Mouse (Mus musculus): ENCODE measurements around the gene Pnp2. TPM values are rescaled to one million over a fixed set of nuclear protein-coding genes. Genes with fewer than 3 reads are reported as not detected.
A peak's percentile ranks its signal among the peaks of the same experiment; 100 is the strongest.
"Not testable (repeated sequence)": the region's sequence is repeated elsewhere in the genome, so short reads cannot be mapped to it uniquely, and the experiment has no call there.

Gene Pnp2
- 1.9 to 3.0 TPM (median 1.9 TPM) in 3 replicates for total RNA-seq (2017)

- peak; percentile 79 for ATAC-seq (replicated peaks; ENCODE audit: insufficient number of reproducible peaks, low FRiP score, low TSS enrichment, poor library complexity, severe bottlenecking)
These were observed at the start of gene Pnp2 for GRCm38 (mm10) chr14:50955942-50956508. Gene Pnp2 (plus strand): TSS chr14:50955992.

GRCm38 (mm10) chr14:50908126-50908525 is 47.7 kb upstream of the Pnp2 start:
- ATAC-seq (replicated peaks; ENCODE audit: insufficient number of reproducible peaks, low FRiP score, low TSS enrichment, poor library complexity, severe bottlenecking), result no peak

- no peak for ATAC-seq (replicated peaks; ENCODE audit: insufficient number of reproducible peaks, low FRiP score, low TSS enrichment, poor library complexity, severe bottlenecking)
These were observed 44.4 kb upstream of the Pnp2 start for GRCm38 (mm10) chr14:50911356-50911755.

GRCm38 (mm10) chr14:50923437-50923836 is 32.4 kb upstream of the Pnp2 start:
- ATAC-seq (replicated peaks; ENCODE audit: insufficient number of reproducible peaks, low FRiP score, low TSS enrichment, poor library complexity, severe bottlenecking), result not testable (repeated sequence)

GRCm38 (mm10) chr14:50924281-50925064 is 31.3 kb upstream of the Pnp2 start, which contains the start of the genes Osgep and Apex1:
Gene Osgep (minus strand): TSS chr14:50924893.
Gene Apex1 (plus strand): TSS chr14:50924968.
- ATAC-seq (replicated peaks; ENCODE audit: insufficient number of reproducible peaks, low FRiP score, low TSS enrichment, poor library complexity, severe bottlenecking), result peak; percentile 86

- no peak for ATAC-seq (replicated peaks; ENCODE audit: insufficient number of reproducible peaks, low FRiP score, low TSS enrichment, poor library complexity, severe bottlenecking)
These were observed 30.5 kb upstream of the Pnp2 start for GRCm38 (mm10) chr14:50925111-50925920.

GRCm38 (mm10) chr14:50927366-50927765 is 28.4 kb upstream of the Pnp2 start:
- no peak for ATAC-seq (replicated peaks; ENCODE audit: insufficient number of reproducible peaks, low FRiP score, low TSS enrichment, poor library complexity, severe bottlenecking)

- ATAC-seq (replicated peaks; ENCODE audit: insufficient number of reproducible peaks, low FRiP score, low TSS enrichment, poor library complexity, severe bottlenecking), result peak; percentile 15; the same call in 1 of the 2 replicates
These were observed 25.8 kb upstream of the Pnp2 start for GRCm38 (mm10) chr14:50929951-50930350.

- 0 out of 2 replicates have a peak, but pooled peaks have one; percentile 2 for ATAC-seq (replicated peaks; ENCODE audit: insufficient number of reproducible peaks, low FRiP score, low TSS enrichment, poor library complexity, severe bottlenecking)
These were observed 25.4 kb upstream of the Pnp2 start for GRCm38 (mm10) chr14:50930377-50930753.

- ATAC-seq (replicated peaks; ENCODE audit: insufficient number of reproducible peaks, low FRiP score, low TSS enrichment, poor library complexity, severe bottlenecking), result peak; percentile 95
These were observed 24.9 kb upstream of the Pnp2 start, which contains the start of the genes Pip4p1 and Pnp for GRCm38 (mm10) chr14:50930754-50931492. Gene Pip4p1 (minus strand): TSS chr14:50930856. Gene Pnp (plus strand): TSS chr14:50931082.

- ATAC-seq (replicated peaks; ENCODE audit: insufficient number of reproducible peaks, low FRiP score, low TSS enrichment, poor library complexity, severe bottlenecking), result no peak
These were observed 24.2 kb upstream of the Pnp2 start for GRCm38 (mm10) chr14:50931493-50932020.

GRCm38 (mm10) chr14:50936649-50937048 is 19.1 kb upstream of the Pnp2 start:
- no peak for ATAC-seq (replicated peaks; ENCODE audit: insufficient number of reproducible peaks, low FRiP score, low TSS enrichment, poor library complexity, severe bottlenecking)

- ATAC-seq (replicated peaks; ENCODE audit: insufficient number of reproducible peaks, low FRiP score, low TSS enrichment, poor library complexity, severe bottlenecking), result no peak
These were observed 17.5 kb upstream of the Pnp2 start for GRCm38 (mm10) chr14:50938119-50938908.

GRCm38 (mm10) chr14:50938940-50939339 is 16.9 kb upstream of the Pnp2 start:
- ATAC-seq (replicated peaks; ENCODE audit: insufficient number of reproducible peaks, low FRiP score, low TSS enrichment, poor library complexity, severe bottlenecking), result no peak

GRCm38 (mm10) chr14:50943932-50944667 is 11.7 kb upstream of the Pnp2 start, which contains the start of gene Gm49342:
Gene Gm49342 (plus strand): TSS chr14:50944517.
- peak; percentile 97 for ATAC-seq (replicated peaks; ENCODE audit: insufficient number of reproducible peaks, low FRiP score, low TSS enrichment, poor library complexity, severe bottlenecking)

GRCm38 (mm10) chr14:50944668-50945033 is 11.1 kb upstream of the Pnp2 start:
- peak; percentile 68 for ATAC-seq (replicated peaks; ENCODE audit: insufficient number of reproducible peaks, low FRiP score, low TSS enrichment, poor library complexity, severe bottlenecking)

GRCm38 (mm10) chr14:50945081-50945480 is 10.7 kb upstream of the Pnp2 start:
- ATAC-seq (replicated peaks; ENCODE audit: insufficient number of reproducible peaks, low FRiP score, low TSS enrichment, poor library complexity, severe bottlenecking), result not testable (repeated sequence)
